Mouse (Mus musculus) liver, embryonic 16.5 days (tissue): ENCODE measurements at regions not wholly inside any gene's neighbourhood (a gene's known extent, or its start where the extent isn't known, plus 50 kb on each side); places are given as distances from the start of the nearest gene placed in this dataset.

ENCODE experiments used
- ATAC-seq: fragments of 200-750 bp; cut with Nextera tagmentation; 2 replicates; pipeline ENCODE4 v1.8.0; 2017; ENCODE audit warnings: low read depth, mild to moderate bottlenecking, moderate number of reproducible peaks, moderate library complexity
- H3K27ac ChIP-seq: fragments of 300-500 bp; sonication (generic); 2 replicates; pipeline ENCODE4 v1.5.1; 2014; ENCODE audit warnings: mild to moderate bottlenecking, low read length
- H3K27me3 ChIP-seq: fragments of 300-500 bp; sonication (generic); 2 replicates; pipeline ENCODE4 v1.6.1; 2014; ENCODE audit warnings: low read depth, low read length, mixed read lengths; ENCODE audit not compliant: control insufficient read depth, insufficient read depth
- H3K36me3 ChIP-seq: fragments of 300-500 bp; sonication (generic); 2 replicates; pipeline ENCODE4 v1.6.1; 2014; ENCODE audit warnings: mild to moderate bottlenecking; ENCODE audit not compliant: control insufficient read depth, insufficient read depth
- H3K4me1 ChIP-seq: fragments of 300-500 bp; sonication (generic); 2 replicates; pipeline ENCODE4 v1.6.1; 2014; ENCODE audit warnings: low read depth, low read length, mixed read lengths; ENCODE audit not compliant: control insufficient read depth
- H3K4me2 ChIP-seq: fragments of 300-500 bp; sonication (generic); 2 replicates; pipeline ENCODE4 v1.6.1; 2014; ENCODE audit warnings: low read depth, low read length, mixed read lengths
- H3K4me3 ChIP-seq: fragments of 300-500 bp; sonication (generic); 2 replicates; pipeline ENCODE4 v1.5.1; 2014; ENCODE audit warnings: low read depth, mild to moderate bottlenecking, low read length
- H3K9ac ChIP-seq: fragments of 300-500 bp; sonication (generic); 2 replicates; pipeline ENCODE4 v1.6.1; 2014; ENCODE audit warnings: low read depth, low read length
- H3K9me3 ChIP-seq: fragments of 300-500 bp; sonication (generic); replicated peaks from 2 replicates; pipeline ENCODE4 v1.6.1; 2016; ENCODE audit warnings: low read length; ENCODE audit not compliant: control insufficient read depth
- WGBS: fragments of 180-500 bp; shearing (Covaris S2); extraction: QIAGEN DNeasy Blood & Tissue Kit; methylation state at CpG from one replicate; pipeline ENCODE4 v1.1.7; 2014; ENCODE audit not compliant: insufficient replicate concordance; 5-methylcytosine and 5-hydroxymethylcytosine counted together

DNA sequence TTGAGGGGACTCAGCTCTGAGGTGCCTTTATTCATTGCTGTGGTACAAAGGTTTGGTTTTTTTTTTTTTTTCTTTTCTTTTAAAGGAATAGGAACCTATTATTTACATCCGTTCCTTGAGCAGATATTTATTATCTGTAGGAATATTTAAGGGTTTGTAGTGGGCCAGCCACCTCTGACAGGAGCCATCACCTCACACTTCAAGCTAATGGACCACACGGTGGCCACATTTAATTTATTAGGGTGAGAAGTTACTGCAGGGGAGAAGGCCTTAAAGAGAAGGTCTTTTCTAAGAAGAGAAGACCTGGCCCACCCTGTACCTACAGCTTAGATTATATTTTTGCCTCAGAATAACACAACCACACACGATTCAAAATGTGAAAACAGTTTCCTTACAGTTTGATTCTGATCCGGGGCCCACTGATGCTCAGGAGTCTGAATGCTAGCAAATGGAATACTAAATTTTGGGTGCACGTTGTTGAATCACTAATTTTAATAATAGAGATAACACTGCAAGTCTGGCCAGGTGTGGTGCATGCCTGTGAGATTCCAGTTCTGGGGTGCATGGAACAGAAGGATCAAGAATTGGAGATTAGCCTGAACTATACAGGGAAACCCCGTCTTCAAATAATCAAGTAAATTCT lies 255.6 kb upstream of the Nfe2l3 start:
- H3K9me3 ChIP-seq = no peaks in the 10 kb centered on the region
- no peaks in the 10 kb centered on the region; the same call in none of the 2 replicates for H3K4me1 ChIP-seq
- H3K27me3 ChIP-seq = peaks cover 86% of the 10 kb centered on the region
- WGBS = 12% methylated on average over 6 of the region's 6 CpGs
- H3K27ac ChIP-seq = no peak overlapping the region
- no peak overlapping the region for H3K4me3 ChIP-seq
- no peak overlapping the region for H3K9ac ChIP-seq
- H3K36me3 ChIP-seq = no peaks in the 10 kb centered on the region
- ATAC-seq = no peak
- H3K4me2 ChIP-seq = no peak overlapping the region

DNA sequence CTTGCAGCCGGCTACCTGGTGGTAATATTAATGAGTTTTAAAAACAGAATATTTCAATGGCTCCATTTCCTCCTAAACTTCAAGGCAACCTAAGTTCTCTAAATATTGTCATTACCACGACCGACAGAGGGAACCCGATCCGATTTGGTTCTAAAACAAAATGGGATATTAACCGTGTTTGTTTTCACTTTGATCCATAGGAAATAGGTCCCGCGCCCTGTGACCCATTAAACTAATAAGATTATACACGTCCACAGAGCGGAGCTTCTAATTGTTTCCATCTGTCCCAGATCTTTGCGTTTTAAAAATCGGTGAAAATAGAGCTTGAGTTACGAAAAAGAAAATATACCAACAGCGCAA lies 254.8 kb upstream of the Nfe2l3 start:
- Histone ChIP-seq H3K9me3 (no peaks in the 10 kb centered on the region), H3K4me2 (peak overlapping the region; percentile 71), H3K9ac (no peak overlapping the region), H3K36me3 (no peaks in the 10 kb centered on the region), H3K4me3 (peak overlapping the region; percentile 50), H3K27ac (no peak overlapping the region), H3K27me3 (peaks cover 85% of the 10 kb centered on the region), H3K4me1 (no peaks in the 10 kb centered on the region; the same call in none of the 2 replicates)
- 2% methylated on average over 14 of the region's 14 CpGs for WGBS
- no peak for ATAC-seq

DNA sequence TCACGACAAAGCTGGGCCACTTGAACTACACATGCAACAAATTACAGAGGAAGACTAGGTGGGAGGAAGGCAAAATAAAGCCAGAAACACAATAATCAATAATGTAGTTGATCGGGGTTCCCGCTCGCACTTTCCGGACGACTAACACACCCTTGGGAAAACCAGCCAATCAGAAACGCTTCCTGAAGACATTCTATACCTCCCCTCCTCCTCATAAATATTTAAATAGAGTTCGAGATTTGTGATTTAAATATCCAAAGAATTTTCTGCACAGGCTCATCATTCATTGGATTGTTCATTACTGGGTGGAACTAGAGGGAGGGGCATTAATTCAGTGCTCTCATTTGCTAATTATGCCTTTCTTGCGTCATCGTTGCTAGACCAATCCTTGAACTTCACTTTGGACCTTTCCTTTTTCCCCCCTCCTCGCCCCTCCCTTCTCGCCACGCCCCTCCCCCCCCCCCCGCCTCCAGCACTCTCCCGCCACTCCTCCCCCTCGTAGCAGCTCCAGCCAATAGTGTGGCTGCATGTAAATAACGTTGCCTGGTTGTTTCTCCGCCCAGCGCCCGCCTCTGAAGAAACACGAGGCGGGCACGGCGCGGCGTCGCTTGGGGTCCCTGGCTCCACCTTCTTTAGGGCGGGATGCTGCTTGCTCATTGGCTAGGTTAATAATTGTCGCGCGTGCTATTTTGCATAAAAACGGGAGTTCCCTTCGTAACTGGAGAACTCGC lies 254.2 kb upstream of the Nfe2l3 start:
- Histone ChIP-seq H3K4me3 (peak overlapping the region; percentile 50), H3K4me1 (no peaks in the 10 kb centered on the region; the same call in 1 of the 2 replicates), H3K9me3 (no peaks in the 10 kb centered on the region), H3K27ac (no peak overlapping the region), H3K27me3 (peaks cover 84% of the 10 kb centered on the region), H3K4me2 (peak overlapping the region; percentile 71), H3K9ac (no peak overlapping the region), H3K36me3 (no peaks in the 10 kb centered on the region)
- peak; percentile 97 for ATAC-seq
- 0% methylated on average over 31 of the region's 34 CpGs for WGBS

DNA sequence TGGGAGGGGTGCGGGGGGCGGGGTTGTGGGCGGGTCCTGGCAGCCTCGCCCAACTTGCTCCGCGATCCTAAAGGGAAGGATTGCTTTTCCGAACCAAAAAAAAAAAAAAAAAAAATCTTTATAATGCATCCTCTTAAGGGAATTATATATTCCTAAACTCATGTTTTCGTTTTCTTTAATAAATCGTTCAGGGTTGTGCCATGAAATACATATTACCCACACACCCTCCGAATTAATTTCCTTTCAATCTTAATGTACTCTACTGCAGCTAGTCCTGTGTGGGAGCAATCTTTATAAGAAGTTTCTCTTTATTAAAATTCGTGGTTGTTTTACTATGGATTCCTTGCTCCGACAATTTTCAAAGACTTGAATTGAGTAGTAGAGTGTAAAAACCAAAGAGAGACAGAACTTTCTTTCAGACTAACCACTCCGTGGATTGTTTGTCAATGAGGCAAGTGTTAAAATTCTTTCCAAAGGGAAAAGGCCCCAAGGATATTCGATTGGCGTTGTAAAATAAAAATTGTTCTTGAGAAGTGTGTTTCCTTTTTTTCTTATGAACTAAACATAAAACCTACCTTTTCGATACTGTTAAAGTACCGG lies 253.6 kb upstream of the Nfe2l3 start:
- whole genome bisulfite sequencing = 3% methylated on average over 17 of the region's 17 CpGs
- no peaks in the 10 kb centered on the region; the same call in 1 of the 2 replicates for H3K4me1 ChIP-seq
- no peaks in the 10 kb centered on the region for H3K9me3 ChIP-seq
- H3K4me2 ChIP-seq = peak overlapping the region; percentile 71
- H3K27ac ChIP-seq = no peak overlapping the region
- H3K9ac ChIP-seq = no peak overlapping the region
- ATAC-seq = no peak
- H3K4me3 ChIP-seq = peak overlapping the region; percentile 17; the same call in 1 of the 2 replicates
- H3K27me3 ChIP-seq = peaks cover 84% of the 10 kb centered on the region
- no peaks in the 10 kb centered on the region for H3K36me3 ChIP-seq

DNA sequence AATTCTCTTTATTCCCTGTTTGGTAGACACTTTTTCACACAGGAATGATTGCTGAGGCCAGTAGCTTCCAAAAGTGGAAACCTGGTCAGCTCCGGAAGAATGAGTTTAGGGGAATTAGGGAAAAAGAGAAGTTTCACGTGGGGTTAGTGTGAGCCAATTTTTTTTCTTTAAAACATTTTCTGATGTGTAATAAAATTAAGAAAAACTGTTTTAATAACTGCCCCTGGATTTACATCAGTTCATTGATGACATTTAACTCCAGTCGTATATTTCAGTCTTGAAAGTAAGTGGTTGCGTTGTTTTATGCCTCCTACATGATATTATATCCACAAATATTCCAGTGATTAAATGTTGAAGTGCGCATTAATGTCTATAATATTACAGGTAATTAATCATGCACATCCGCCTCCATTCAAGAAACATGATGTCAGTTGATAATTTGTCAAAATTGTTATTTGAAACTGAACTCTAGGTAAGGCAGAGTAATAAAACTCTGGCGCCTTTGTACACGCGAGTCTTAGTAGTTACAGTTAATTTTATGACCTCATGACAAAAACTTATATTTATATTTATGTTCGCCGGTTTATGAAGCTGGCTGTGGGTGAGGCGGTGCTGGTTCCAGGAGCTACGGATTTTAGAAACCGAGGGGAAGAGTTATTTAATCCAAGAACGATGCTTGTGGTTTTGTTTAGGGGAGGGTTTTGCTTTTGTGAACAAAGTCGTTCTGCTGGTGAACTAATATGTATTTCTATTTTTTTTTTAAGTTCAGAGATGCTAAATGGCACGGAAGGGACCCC lies 252.5 kb upstream of the Nfe2l3 start:
- WGBS = 6% methylated on average over 17 of the region's 17 CpGs
- Histone ChIP-seq H3K27ac (no peak overlapping the region), H3K4me3 (no peak overlapping the region), H3K36me3 (no peaks in the 10 kb centered on the region), H3K9ac (no peak overlapping the region), H3K4me1 (no peaks in the 10 kb centered on the region; the same call in 1 of the 2 replicates), H3K27me3 (peaks cover 84% of the 10 kb centered on the region), H3K9me3 (no peaks in the 10 kb centered on the region), H3K4me2 (no peak overlapping the region)
- ATAC-seq = no peak

DNA sequence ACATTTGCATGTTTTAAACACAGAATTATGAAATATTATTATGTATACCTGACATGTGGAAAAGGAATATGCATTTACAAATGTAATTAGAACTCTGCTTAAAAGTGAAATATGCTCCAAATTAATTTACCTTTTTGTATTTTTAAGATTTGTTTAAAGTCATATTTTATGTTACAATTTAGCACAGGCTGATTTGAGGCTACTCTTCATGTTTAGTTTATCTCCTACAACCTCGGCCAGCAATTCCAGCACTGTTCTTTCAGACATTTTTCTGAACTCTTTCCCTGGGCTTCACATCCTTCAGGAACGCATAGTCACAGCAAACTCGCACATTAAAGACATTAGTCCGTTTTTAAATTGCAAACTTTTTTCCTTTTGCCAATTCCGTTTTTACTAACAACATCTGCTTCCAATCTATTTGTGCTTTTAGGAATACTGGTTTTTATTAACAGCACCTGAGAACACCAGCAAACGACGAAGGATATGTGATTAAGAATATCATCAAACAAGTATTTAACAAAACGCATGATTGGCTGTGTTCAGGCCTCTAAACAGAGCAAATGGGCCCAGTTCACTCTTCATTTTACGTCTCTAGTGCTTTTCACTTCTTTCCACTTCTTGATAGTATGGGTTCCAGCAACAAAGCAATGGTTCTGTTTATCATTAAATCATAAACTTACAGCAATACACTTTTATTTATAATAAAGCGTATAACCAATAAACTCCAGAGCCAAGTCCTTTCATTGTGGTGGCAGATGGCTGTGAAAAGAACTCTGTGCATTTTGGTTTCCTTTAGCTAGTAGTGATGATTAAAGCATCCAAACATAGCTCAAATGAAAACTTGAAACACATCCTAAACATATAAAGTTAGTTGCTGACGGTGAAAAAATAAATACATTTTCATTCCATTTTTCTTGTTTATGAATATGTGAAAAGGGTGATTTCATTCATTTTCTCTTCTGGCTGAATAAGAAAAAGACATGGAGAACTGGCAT lies 251.3 kb upstream of the Nfe2l3 start:
- H3K4me1 ChIP-seq = no peaks in the 10 kb centered on the region; the same call in 1 of the 2 replicates
- H3K9me3 ChIP-seq = no peaks in the 10 kb centered on the region
- WGBS = 6% methylated on average over 11 of the region's 11 CpGs
- H3K9ac ChIP-seq = no peak overlapping the region
- no peaks in the 10 kb centered on the region for H3K36me3 ChIP-seq
- no peak for ATAC-seq
- H3K27ac ChIP-seq = no peak overlapping the region
- H3K27me3 ChIP-seq = peaks cover 84% of the 10 kb centered on the region
- no peak overlapping the region for H3K4me3 ChIP-seq
- H3K4me2 ChIP-seq = no peak overlapping the region

DNA sequence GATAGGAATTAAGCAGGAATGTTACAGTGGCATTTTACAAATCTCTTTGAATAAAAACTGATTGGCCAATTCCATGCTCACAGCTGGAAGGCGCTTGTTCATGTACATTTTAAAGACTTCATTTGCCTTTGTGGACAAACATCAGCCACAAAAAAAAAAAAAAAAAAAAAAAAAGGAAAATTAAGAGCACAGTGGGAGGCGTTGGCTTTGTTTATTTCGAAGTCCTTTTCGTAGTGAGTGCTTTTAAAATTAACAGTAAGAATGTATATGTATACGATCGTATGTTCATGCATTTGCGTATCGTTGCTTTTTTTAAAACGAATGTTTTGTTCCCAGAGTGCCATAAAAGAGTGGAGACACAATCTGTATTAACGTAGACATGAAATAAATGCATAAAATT lies 250.6 kb upstream of the Nfe2l3 start:
- Histone ChIP-seq H3K4me1 (no peaks in the 10 kb centered on the region; the same call in 1 of the 2 replicates), H3K9me3 (no peaks in the 10 kb centered on the region), H3K9ac (no peak overlapping the region), H3K27me3 (peaks cover 84% of the 10 kb centered on the region), H3K4me2 (no peak overlapping the region), H3K4me3 (no peak overlapping the region), H3K27ac (no peak overlapping the region), H3K36me3 (no peaks in the 10 kb centered on the region)
- ATAC-seq = no peak
- 16% methylated on average over 10 of the region's 10 CpGs for WGBS

DNA sequence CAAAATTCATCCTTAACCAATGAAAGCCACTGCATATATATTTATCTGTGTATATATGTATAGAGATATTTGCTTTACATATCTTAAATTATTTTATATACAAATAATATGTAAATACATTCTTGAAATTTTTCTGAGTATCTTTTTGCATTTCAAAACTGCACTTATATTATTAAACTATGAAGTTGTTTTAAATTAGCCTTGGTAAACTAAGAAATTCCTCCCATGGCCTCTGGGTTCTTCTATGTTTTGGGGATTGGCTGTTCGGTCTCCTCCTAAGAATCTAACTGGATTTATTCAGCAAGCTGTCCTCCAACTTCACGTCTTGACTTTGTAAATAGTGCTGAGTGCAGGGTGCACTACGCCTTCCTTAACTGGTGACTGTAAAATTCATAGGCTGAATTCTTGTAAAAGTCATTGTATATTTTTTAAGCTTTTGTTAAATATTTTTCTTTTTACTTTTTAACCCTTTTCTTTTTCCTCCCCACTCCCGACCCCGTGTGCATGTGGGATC lies 249.6 kb upstream of the Nfe2l3 start:
- Histone ChIP-seq H3K27me3 (peaks cover 85% of the 10 kb centered on the region), H3K36me3 (no peaks in the 10 kb centered on the region)
- WGBS = 10% methylated on average over 5 of the region's 5 CpGs

More for the DNA sequence above, 249.6 kb upstream of the Nfe2l3 start:
- Histone ChIP-seq H3K4me3 (no peak overlapping the region), H3K9me3 (no peaks in the 10 kb centered on the region), H3K27ac (no peak overlapping the region), H3K4me2 (no peak overlapping the region), H3K4me1 (no peaks in the 10 kb centered on the region; the same call in 1 of the 2 replicates), H3K9ac (no peak overlapping the region)
- no peak for ATAC-seq
